Mouse (Mus musculus) common myeloid progenitor, adult 5-6 weeks (primary cell): ENCODE measurements at regions not wholly inside any gene's neighbourhood (a gene's known extent, or its start where the extent isn't known, plus 50 kb on each side); places are given as distances from the start of the nearest gene placed in this dataset.
"Not testable (repeated sequence)": the region's sequence is repeated elsewhere in the genome, so short reads cannot be mapped to it uniquely, and the experiment has no call there.

Source experiments
- ATAC-seq: replicated peaks from 2 replicates; pipeline ENCODE4 v1.8.0; 2016; ENCODE audit warnings: low read depth, mild to moderate bottlenecking, moderate TSS enrichment, inconsistent platforms; ENCODE audit not compliant: poor library complexity, severe bottlenecking

DNA sequence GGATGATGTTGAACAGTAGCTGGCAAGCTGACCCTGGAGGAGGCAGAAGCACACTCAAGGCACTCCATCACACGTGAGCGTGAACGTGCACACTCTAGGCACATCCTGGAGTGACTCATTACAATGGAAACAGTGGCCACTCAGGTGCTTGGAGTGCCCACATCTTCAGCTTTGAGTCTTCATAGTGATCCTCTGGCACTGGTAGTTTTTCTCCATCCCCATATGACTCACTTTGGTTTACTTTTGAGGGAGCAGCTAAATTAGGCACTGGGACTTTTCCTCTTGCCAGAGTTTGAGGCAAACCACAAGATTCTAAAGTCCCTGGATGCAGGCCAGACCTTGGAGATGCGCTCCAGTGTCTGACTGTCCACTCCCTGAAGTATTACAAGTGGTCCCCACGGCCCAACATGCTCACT lies 52.5 kb upstream of the Slc44a3 start:
- ATAC-seq = no peak

DNA sequence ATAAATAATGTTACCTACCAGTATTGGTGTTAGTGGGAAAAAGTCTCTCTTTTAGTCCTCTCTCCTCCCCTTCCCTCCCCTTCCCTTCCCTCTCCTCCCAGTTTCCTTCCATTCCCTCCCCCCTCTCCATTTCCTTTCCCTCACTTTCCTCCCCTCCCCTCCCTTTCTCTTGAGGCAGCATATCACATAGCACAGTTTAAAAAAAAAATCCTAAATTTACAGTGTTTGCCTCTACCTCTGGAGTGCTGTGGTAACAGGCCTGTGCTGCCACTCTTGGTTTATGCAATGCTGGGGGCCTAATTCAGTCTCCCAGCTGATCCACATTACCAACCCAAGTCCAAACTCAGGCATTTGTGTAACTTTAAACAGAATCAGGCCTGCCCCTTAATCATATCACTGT lies 52.1 kb upstream of the Slc44a3 start:
- ATAC-seq = no peak

DNA sequence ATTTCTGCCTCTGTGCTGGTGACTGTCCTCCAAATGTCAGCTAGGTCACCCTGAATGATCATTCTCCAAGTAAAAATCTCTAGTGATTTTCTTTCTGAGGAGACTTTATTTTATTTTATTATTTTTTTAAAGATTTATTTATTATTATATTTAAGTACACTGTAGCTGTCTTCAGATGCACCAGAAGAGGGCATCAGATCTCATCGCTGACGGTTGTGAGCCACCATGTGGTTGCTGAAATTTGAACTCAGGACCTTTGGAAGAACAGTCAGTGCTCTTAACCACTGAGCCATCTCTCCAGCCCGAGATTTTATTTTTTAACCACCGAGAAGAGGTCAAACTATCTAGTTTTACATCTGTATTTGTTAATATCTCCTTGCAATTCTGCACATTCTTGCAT lies 50.5 kb upstream of the Slc44a3 start:
- not testable (repeated sequence) for ATAC-seq
